Mouse (Mus musculus): ENCODE results near the gene Mpo. TPM values are rescaled to one million over a fixed set of nuclear protein-coding genes. Genes with fewer than 3 reads are reported as not detected.

Mpo gene
- polyA plus RNA-seq (2017; shearing (Covaris generic)) = 0.35 TPM

GRCm38 (mm10) chr11:87793460-87793859, at the start of gene Mpo:
Gene Mpo, plus strand, starts transcription at chr11:87793581.

DNA sequence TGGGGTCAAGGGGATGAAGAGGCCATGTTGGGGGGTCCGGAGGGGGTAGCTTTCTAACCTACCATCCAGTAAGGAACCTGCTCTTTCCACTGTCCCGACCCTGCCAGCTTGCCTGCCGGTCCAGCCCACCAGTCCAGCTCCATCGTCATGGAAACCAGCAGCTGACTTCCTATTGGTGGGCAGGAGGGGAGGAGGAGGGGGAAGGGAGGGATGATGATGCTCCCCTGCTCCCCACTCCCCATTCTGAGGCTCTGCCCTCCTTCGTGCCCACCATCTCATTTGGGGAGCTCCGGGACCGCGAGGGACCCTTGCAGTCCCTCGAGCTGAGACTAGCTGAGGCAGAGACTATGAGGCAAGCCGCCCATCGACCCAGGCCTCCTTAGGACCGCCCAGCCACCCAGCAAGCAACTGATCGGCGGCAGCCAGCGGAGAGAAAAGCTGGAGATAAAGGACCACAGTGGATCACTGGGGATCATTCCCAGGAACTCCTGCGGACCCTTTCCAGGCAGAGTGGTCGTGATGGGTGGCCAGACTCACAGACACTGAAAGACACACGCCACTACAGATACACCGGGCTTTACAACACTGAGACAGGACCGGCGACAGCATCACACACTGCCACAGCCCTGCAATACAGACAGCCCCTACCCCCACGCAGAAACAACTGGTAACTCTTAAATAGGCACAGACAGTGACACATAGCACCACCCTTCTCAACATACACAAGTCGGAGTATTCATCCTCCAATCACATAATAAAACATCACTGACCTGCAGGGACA, 32.9 kb upstream of the Mpo start, which contains the start of gene Tspoap1:
TSS of gene Tspoap1 (plus strand) at position 241 of the 781 bp plus-strand sequence.

GRCm38 (mm10) chr11:87828239-87828900, 35.0 kb downstream of the Mpo start, which contains the start of gene Lpo:
Gene Lpo, minus strand, starts transcription at chr11:87828289.

GRCm38 (mm10) chr11:87852690-87853596, 59.6 kb downstream of the Mpo start, which contains the start of gene Mks1:
Gene Mks1, plus strand, starts transcription at chr11:87853215.

Other genes with a start within 250 kb of the Mpo start
- not detected for gene Gm11492, start 226.9 kb upstream of the Mpo start, polyA plus RNA-seq (2017; shearing (Covaris generic))
- gene Sept4, start 224.7 kb upstream of the Mpo start, polyA plus RNA-seq (2017; shearing (Covaris generic)) = 2.0 TPM
- gene Mtmr4, start 201.4 kb upstream of the Mpo start, polyA plus RNA-seq (2017; shearing (Covaris generic)) = 28.4 TPM
- gene Hsf5, start 176.4 kb upstream of the Mpo start, polyA plus RNA-seq (2017; shearing (Covaris generic)) = 0.08 TPM
- 23.6 TPM for gene Rnf43, start 130.9 kb upstream of the Mpo start, polyA plus RNA-seq (2017; shearing (Covaris generic))
- 389 TPM for gene Supt4a, start 56.0 kb upstream of the Mpo start, polyA plus RNA-seq (2017; shearing (Covaris generic))
- gene Tspoap1, start 33.0 kb upstream of the Mpo start, polyA plus RNA-seq (2017; shearing (Covaris generic)) = 6.9 TPM
- gene Lpo, start 34.7 kb downstream of the Mpo start, polyA plus RNA-seq (2017; shearing (Covaris generic)) = not detected
- gene Mks1, start 59.6 kb downstream of the Mpo start, polyA plus RNA-seq (2017; shearing (Covaris generic)) = 15.3 TPM
- not detected for gene Epx, start 82.0 kb downstream of the Mpo start, polyA plus RNA-seq (2017; shearing (Covaris generic))
- gene Olfr462, start 98.7 kb downstream of the Mpo start, polyA plus RNA-seq (2017; shearing (Covaris generic)) = not detected
- not detected for gene Olfr463, start 103.8 kb downstream of the Mpo start, polyA plus RNA-seq (2017; shearing (Covaris generic))
- not detected for gene Olfr464, start 127.4 kb downstream of the Mpo start, polyA plus RNA-seq (2017; shearing (Covaris generic))
- 17.2 TPM for gene Dynll2, start 194.0 kb downstream of the Mpo start, polyA plus RNA-seq (2017; shearing (Covaris generic))